21 mouse cellular contexts compared by ENCODE assay signal in genomic region chr1:95339618-95340017, GRCm38 (mm10). TPM values are rescaled to one million over a fixed set of nuclear protein-coding genes. Genes with fewer than 3 reads are reported as not detected.
DNase-seq lines count a peak whose midpoint lies in the region; ATAC-seq and TF ChIP-seq lines count a peak whose summit lies in the region.
"Had no signal": no experiment of that assay in that cellular context is flagged by ENCODE, and none has a peak within 500 bp of the region (broad histone marks: within the 10 kb centered on the region; RNA-seq: fewer than 3 reads in every experiment).

No protein-coding gene starts in this region.

- POLR2A ChIA-PET in Patski (lab: Charles Lee): no interaction called here

- H3K36me3 ChIP-seq in heart, embryonic 12.5 days: no peaks in the 10 kb centered on the region
- H3K36me3 ChIP-seq: embryonic facial prominence, embryonic 12.5 days; heart, embryonic 15.5 days; midbrain, embryonic 12.5 days; neural tube, embryonic 13.5 days had no signal

- no peaks in the 10 kb centered on the region for H3K9me3 ChIP-seq in heart, embryonic 12.5 days (replicated peaks)
- H3K9me3 ChIP-seq: embryonic facial prominence, embryonic 12.5 days; heart, embryonic 15.5 days; midbrain, embryonic 12.5 days; neural tube, embryonic 13.5 days had no signal

- H3K4me3 ChIP-seq in lung, adult 2 months (replicated peaks; ENCODE audit: extremely low read depth, low read depth, low read length): no peak overlapping the region
- no peak overlapping the region for H3K4me3 ChIP-seq in heart, embryonic 12.5 days
- H3K4me3 ChIP-seq: embryonic facial prominence, embryonic 12.5 days; erythroblast, embryonic 14.5 days; heart, adult 2 months; heart, embryonic 15.5 days; midbrain, embryonic 12.5 days; neural tube, embryonic 13.5 days had no signal

- H3K27me3 ChIP-seq in Patski: no peaks in the 10 kb centered on the region
- no peaks in the 10 kb centered on the region for H3K27me3 ChIP-seq in heart, embryonic 12.5 days (replicated peaks)
- H3K27me3 ChIP-seq: embryonic facial prominence, embryonic 12.5 days; heart, embryonic 15.5 days; midbrain, embryonic 12.5 days; neural tube, embryonic 13.5 days had no signal

- no peak overlapping the region for H3K4me2 ChIP-seq in heart, embryonic 12.5 days
- H3K4me2 ChIP-seq: embryonic facial prominence, embryonic 12.5 days; heart, embryonic 15.5 days; midbrain, embryonic 12.5 days; neural tube, embryonic 13.5 days had no signal

- no peak overlapping the region for H3K9ac ChIP-seq in heart, embryonic 12.5 days
- H3K9ac ChIP-seq: embryonic facial prominence, embryonic 12.5 days; heart, embryonic 15.5 days; midbrain, embryonic 12.5 days; neural tube, embryonic 13.5 days had no signal

- CTCF ChIA-PET in Patski (lab: Charles Lee): no interaction called here

- peak; percentile 3 for DNase-seq in lung, postnatal 36 days
- no peak for DNase-seq in lung, adult 2 months
- no peak for DNase-seq in Patski (ENCODE audit: low read depth, low spot score)
- no peak for DNase-seq in heart, adult 11 months
- DNase-seq: adrenal gland, adult 2 months; cerebellum, adult 8-10 months; heart, adult 2 months; kidney, adult 18-20 months; lung, adult 18-20 months had no signal

- no peak overlapping the region for H3K27ac ChIP-seq in heart, embryonic 12.5 days (ENCODE audit: poor library complexity, severe bottlenecking)
- H3K27ac ChIP-seq: embryonic facial prominence, embryonic 12.5 days; heart, adult 2 months; heart, embryonic 15.5 days; hindbrain, postnatal 0 days; kidney, postnatal 0 days; midbrain, embryonic 12.5 days; neural tube, embryonic 13.5 days had no signal

- in situ Hi-C loops in Patski (cut with MboI; ENCODE audit: low pct_unique_long_range_greater_than_20kb): no loop called here

- no peak for TF ChIP-seq POLR2A in lung, adult 2 months (IDR thresholded peaks at IDR 0.05; ENCODE audit: borderline replicate concordance, extremely low read depth, low read depth, low read length)

- no peaks in the 10 kb centered on the region for H3K4me1 ChIP-seq in lung, adult 2 months (ENCODE audit: control insufficient read depth, insufficient read depth, low read length)
- H3K4me1 ChIP-seq in heart, embryonic 12.5 days (replicated peaks): no peaks in the 10 kb centered on the region
- H3K4me1 ChIP-seq: embryonic facial prominence, embryonic 12.5 days; heart, embryonic 15.5 days; midbrain, embryonic 12.5 days; neural tube, embryonic 13.5 days had no signal

- TF ChIP-seq CTCF in lung, adult 2 months (IDR thresholded peaks at IDR 0.05; ENCODE audit: insufficient read depth, low read length): no peak
- no peak for TF ChIP-seq CTCF in Patski (IDR thresholded peaks at IDR 0.05)

- peak; percentile 57 for ATAC-seq in Patski
- ATAC-seq in megakaryocyte, adult 5-6 weeks (ENCODE audit: poor library complexity, severe bottlenecking): peak; percentile 92
- no peak for ATAC-seq in inflammation-experienced regulatory T-cells, adult 6 months
- ATAC-seq in heart, embryonic 12.5 days (ENCODE audit: insufficient number of reproducible peaks, low FRiP score): no peak
- ATAC-seq: CD4-positive, CD25-positive, alpha-beta regulatory T cell, adult 4 months; forebrain, embryonic 14.5 days; hindbrain, postnatal 0 days had no signal

RNA-seq across cellular contexts. Expression of gene Fam174a, which starts 26.2 kb away (rescaled TPM):
- polyA plus RNA-seq in lung, adult 2 months (2012; rRNA removed): 27.6 and 46.1 TPM in 2 replicates
- 24.1 TPM for polyA plus RNA-seq in Patski (2021)
- total RNA-seq in megakaryocyte, adult 5-6 weeks (2015): 44.1 and 46.7 TPM in 2 replicates
- 25.4 and 30.4 TPM in 2 replicates for total RNA-seq in megakaryocyte, adult 5-6 weeks (2017)
- 1 to 10 TPM; 2.8 to 3.7 (median 3.0) TPM for polyA plus RNA-seq in inflammation-experienced regulatory T-cells, adult 6 months (2017; shearing (Covaris generic))
- polyA plus RNA-seq in heart, embryonic 12.5 days (2016; fragmentation: Nextera tagmentation; extraction: Ambion mirVana): 22.2 and 22.6 TPM in 2 replicates

Comparison
In these comparisons a context has a peak if more than half of its experiments do, and no peak if none do; other contexts are left out.
1. ATAC-seq: peak in Patski (single experiment) and megakaryocyte, adult 5-6 weeks (single experiment); none in inflammation-experienced regulatory T-cells, adult 6 months (single experiment) and heart, embryonic 12.5 days (single experiment).